Mouse (Mus musculus): ENCODE data around the gene Mypn.
A peak's percentile ranks its signal among the peaks of the same experiment; 100 is the strongest.

The Mypn gene

GRCm38 (mm10) chr10:63203728-63204127 lies at the start of gene Mypn:
Gene Mypn (minus strand): TSS chr10:63203952.
- DNase-seq: no peak

GRCm38 (mm10) chr10:63248421-63248820 lies 44.7 kb upstream of the Mypn start:
- DNase-seq: no peak

- DNase-seq: no peak
These were observed 43.7 kb upstream of the Mypn start for GRCm38 (mm10) chr10:63247457-63247856.

GRCm38 (mm10) chr10:63245846-63246245 lies 42.1 kb upstream of the Mypn start:
- no peak for DNase-seq

- peak; percentile 40 for DNase-seq
These were observed 41.0 kb upstream of the Mypn start for GRCm38 (mm10) chr10:63244746-63245145.

- no peak for DNase-seq
These were observed 40.4 kb upstream of the Mypn start for GRCm38 (mm10) chr10:63244055-63244671.

GRCm38 (mm10) chr10:63243493-63244054 lies 39.8 kb upstream of the Mypn start, which contains the start of gene Herc4:
Gene Herc4 (plus strand): TSS chr10:63243810.
- peak; percentile 96 for DNase-seq

GRCm38 (mm10) chr10:63242798-63243435 lies 39.2 kb upstream of the Mypn start:
- no peak for DNase-seq

- DNase-seq: no peak
These were observed 37.1 kb upstream of the Mypn start for GRCm38 (mm10) chr10:63240868-63241271.

- no peak for DNase-seq
These were observed 36.1 kb upstream of the Mypn start for GRCm38 (mm10) chr10:63239848-63240247.

- no peak for DNase-seq
These were observed 34.3 kb upstream of the Mypn start for GRCm38 (mm10) chr10:63238090-63238489.

GRCm38 (mm10) chr10:63237206-63237605 lies 33.5 kb upstream of the Mypn start:
- no peak for DNase-seq

- DNase-seq: no peak
These were observed 32.9 kb upstream of the Mypn start for GRCm38 (mm10) chr10:63236663-63237062.

GRCm38 (mm10) chr10:63235889-63236288 lies 32.1 kb upstream of the Mypn start:
- DNase-seq: no peak

- no peak for DNase-seq
These were observed 30.4 kb upstream of the Mypn start for GRCm38 (mm10) chr10:63234133-63234532.

- no peak for DNase-seq
These were observed 27.9 kb upstream of the Mypn start for GRCm38 (mm10) chr10:63231630-63232029.

GRCm38 (mm10) chr10:63230854-63231253 lies 27.1 kb upstream of the Mypn start:
- no peak for DNase-seq

GRCm38 (mm10) chr10:63230266-63230665 lies 26.5 kb upstream of the Mypn start:
- no peak for DNase-seq

GRCm38 (mm10) chr10:63224341-63224740 lies 20.6 kb upstream of the Mypn start:
- no peak for DNase-seq

GRCm38 (mm10) chr10:63221081-63221783 lies 17.5 kb upstream of the Mypn start:
- DNase-seq: peak; percentile 29

GRCm38 (mm10) chr10:63208871-63209270 lies 5.1 kb upstream of the Mypn start:
- no peak for DNase-seq

- DNase-seq: no peak
These were observed 750 bp downstream of the Mypn start for GRCm38 (mm10) chr10:63203002-63203401.

GRCm38 (mm10) chr10:63201534-63201933 lies 2.2 kb downstream of the Mypn start:
- DNase-seq: no peak

- no peak for DNase-seq
These were observed 4.7 kb downstream of the Mypn start for GRCm38 (mm10) chr10:63199008-63199407.
